Mouse (Mus musculus): ENCODE data around the gene Nemp2.
"Not testable (repeated sequence)": the region's sequence is repeated elsewhere in the genome, so short reads cannot be mapped to it uniquely, and the experiment has no call there.

Nemp2 gene

DNA sequence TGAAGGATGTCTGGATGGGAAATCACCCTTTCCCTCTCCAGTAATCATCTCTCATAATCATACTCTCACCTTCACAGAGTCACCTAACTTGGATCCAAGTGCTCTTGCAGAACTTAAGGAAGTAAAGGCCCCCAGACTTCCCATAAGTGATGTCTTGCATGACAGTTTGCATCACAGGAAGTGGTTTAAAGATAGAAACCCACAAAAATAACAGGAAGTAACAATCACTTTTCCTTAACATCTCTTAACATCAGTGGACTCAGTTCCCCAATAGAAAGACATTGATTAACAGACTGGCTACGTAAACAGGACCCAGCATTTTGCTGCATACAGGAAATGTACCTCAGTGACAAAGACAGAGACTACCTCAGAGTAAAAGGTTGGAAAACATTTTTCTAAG lies 22.9 kb downstream of the Nemp2 start:
- DNase-seq (ENCODE audit: low spot score) = no peak

DNA sequence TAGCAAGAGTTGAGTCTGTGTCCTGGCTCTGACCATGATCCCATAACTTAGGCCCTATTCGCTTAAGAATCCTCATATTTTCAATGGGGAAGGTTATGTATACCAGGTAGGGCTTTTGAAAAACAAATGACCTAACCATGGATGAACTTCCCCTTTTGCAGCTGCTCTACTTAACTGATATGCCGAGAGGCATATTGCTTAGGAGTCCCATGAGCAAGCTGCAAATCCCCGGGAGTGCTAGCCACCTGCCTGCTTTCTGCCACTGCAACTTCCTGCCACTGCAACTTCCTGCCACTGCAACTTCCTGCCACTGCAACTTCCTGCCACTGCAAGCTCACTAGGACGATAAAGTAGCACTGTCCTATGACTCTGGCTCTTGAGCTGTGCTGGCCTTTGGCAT lies 24.6 kb downstream of the Nemp2 start:
- DNase-seq (ENCODE audit: low spot score) = no peak

DNA sequence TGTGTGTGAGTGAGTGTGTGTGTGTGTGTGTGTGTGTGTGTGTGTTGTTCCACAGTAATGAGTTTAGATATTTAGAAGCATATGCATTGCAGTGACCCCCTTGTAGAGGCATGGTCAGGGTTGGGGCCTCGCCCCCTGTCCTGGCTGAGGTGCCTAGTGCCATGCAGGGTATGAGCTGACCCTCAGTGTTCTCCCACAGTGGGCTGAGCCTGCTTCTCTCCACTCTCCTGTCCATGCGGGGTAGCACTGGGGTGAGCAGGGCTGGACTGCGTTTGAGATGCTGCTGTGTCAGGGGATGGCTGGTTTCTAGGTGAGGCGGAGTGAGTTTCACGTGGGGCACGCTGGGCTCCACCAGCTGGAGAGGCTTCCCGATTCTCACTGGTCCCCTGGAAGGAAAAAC lies 27.7 kb downstream of the Nemp2 start:
- DNase-seq (ENCODE audit: low spot score) = no peak

DNA sequence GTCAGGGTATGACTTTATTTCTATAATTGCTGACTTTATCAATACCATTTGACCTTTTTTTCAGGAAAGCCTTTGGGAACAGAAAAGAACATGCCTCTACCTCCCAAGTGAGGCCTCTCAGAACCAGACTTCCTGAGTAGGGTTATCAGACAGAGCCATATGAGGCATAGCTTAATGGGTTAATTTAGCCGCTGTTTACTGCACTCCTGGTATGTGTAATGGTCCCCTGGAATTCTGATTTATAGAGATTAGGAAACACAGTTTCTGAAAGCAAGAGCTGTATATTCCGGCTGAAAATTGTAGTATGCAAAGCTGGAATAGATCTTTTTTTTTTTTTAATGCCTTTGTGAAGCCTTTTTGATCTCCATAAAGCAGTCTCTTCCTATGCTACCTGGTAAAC lies 29.8 kb downstream of the Nemp2 start:
- no peak for DNase-seq (ENCODE audit: low spot score)

DNA sequence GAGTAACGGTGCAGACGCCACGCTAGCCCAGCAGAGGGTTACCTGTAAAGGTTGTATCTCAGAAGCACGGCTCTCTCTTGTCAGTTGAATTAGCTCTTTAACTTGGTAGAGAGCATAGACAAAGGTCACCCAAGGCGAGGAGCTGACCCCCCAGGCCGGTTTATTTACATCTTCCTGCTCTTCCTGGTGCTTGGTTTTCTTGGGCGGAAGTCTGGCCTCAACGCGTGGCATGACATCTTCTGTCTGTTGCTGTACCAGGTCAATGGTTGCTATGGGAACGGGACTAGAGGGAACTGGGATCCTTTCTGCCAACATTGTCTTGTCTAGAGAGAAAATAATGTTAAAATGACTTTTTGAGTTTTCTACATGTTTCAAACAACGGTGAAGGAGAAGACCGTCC lies 30.3 kb downstream of the Nemp2 start:
- DNase-seq (ENCODE audit: low spot score) = no peak

DNA sequence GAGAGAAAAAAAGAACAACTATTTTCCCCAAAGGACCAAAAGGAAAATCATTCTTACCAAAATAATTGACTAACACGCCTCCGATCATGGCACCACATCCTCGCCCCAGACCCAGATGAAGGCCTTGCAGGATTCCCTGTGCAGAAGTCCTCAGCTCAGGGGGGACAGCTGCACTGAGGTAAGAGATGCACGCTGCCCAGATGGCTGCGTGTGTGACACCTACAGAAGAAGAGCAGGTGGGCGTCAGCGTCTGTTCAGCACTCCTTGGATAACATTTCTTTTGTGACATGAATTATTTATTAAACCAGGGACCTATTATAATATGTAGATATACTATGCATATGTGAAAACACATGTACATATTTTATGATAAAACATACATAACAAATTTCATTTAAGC lies 32.7 kb downstream of the Nemp2 start:
- no peak for DNase-seq (ENCODE audit: low spot score)

DNA sequence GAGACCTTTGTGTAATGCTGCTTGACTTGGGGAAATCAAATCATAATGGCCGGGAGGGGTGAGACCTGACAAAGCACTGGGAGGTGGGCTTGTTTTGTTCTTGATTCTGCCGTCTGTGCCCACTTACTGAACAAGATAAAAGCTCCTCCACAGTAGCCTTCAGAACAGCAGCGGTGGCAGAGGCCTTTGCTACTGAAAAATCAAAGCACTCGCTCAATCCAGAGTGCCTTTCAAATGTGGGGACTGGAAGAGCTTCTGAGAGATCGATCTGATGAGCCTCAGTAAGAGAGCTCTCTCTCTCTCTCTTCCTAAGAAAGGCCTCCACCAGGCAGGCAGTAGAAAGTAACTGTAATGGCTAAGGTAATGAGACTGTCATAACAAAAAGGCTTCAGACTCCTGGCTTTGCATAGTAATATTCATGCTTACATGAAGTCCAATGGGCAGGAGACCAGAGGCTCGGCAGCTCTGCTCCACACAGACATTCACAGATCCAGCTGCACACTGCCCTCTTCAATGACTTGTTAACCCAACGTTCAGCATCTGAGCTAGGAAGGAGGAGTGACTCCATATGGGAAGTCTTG lies 38.3 kb downstream of the Nemp2 start:
- no peak for DNase-seq (ENCODE audit: low spot score)

DNA sequence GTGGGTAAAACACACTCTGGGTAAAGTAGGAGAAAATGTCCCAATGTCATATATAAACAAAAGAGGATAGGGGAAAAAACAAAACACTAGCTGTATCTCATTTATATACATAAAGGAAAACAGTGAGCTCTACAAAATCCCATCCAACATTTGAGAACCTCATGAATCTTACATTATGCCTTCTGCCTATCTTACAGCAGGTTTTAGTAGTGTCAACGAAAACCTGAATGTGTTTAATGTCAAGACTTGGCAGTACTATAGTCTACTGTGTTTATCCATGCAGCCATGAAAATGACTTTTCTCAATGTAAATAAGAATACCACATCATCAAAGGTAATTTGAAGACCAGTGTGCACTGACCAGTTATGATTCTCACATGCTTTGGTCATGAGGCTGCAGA lies 39.4 kb downstream of the Nemp2 start:
- no peak for DNase-seq (ENCODE audit: low spot score)

DNA sequence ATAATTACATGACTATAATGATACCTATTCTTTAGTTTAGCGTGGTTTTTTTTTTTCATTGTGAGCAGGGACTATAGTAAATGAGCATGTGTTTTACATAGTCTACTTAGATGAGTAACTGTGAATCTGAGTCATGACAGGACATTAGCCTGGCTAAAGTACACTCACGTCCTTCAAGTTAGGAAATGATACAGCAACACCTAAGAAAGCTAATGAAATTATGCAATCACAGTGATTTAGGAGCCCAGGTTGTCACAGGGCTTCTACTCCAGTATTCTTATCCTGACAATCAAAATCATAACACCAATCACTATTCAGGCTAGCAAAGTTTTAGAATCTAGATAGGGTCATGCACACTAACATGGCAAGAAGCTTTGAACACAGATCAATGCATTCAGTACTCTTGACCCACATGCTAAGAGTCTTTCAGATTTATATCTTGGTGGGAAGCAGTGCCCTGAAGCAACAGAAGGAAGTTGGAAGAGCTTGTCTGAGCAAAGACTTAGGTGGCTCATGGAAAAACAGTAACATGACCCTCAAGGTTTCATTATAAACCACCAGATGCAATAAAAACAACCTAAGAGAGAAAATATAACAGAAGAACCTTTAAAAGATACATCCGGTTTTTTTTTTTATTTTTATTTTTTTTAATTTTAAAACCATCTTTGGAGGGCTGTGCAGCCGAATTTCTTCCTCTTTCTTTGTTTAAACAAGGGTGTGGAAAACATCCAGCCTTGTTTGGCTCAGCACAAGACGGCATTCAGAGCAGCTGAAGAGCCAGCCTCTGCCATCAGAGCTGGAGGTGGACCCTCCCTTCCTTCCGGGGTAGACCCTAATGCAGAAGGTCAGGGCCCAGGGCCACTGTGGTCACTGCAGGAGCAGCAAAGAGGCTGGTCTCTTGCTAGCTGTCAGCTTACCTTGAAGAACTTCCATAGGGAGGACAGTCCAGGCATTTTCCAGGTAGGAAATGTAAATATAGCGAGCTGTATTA lies 45.4 kb downstream of the Nemp2 start:
- no peak for DNase-seq (ENCODE audit: low spot score)

DNA sequence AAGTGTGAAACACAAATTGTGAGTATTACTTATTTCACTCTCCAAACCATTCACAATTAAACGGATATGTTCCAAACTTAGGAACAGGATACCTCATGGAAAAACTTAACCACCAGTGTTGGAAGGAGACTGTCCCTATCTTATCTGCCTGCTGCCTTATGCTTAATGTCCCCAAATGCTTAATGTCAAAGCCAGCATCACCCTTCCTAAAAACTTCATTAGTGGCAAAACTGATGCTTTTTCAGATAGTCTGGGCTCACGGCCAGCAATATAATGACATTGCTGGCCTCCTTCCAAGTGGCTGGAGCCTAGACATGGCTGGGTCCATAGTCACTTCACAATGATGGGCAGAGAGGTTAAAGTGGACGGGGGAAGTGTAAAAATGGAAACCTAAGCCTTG lies 46.1 kb downstream of the Nemp2 start:
- no peak for DNase-seq (ENCODE audit: low spot score)

DNA sequence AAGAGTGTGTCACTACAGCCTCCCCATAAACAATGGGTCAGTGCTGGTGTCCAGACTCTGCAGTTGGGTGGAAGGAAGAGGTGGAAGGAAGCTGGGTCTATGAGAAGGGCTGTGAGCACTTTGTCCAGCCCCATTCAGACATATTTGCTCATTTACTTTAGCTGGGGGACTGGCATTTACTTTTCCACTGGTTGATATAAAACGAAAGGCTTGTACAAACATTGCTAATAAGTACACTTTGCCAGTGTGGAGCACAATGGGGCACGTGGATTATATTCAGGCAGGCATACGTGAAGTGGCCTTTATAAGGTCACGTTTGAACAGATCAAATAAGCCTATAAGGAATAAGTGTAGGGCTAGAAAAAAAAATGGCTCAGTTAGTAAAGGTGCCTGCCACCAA lies 53.0 kb downstream of the Nemp2 start:
- no peak for DNase-seq (ENCODE audit: low spot score)

DNA sequence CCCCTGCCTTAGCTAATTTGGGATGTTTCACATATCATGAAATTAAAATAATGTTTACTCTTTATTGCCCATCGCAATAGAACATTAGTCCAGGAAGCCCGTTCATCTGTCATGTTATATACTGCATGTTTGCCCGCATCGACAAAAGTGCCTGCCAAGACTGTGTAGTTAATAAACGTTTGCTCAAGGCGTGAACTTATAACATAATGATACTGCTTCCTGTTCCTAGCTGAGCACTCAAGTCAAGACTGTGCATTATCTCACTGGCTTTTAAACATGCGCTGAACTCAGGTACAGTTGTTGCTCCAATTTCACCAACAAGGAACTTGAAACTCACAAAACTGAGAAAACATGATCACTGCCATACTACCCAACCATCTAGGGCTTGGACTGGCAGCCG lies 57.1 kb downstream of the Nemp2 start:
- no peak for DNase-seq (ENCODE audit: low spot score)

DNA sequence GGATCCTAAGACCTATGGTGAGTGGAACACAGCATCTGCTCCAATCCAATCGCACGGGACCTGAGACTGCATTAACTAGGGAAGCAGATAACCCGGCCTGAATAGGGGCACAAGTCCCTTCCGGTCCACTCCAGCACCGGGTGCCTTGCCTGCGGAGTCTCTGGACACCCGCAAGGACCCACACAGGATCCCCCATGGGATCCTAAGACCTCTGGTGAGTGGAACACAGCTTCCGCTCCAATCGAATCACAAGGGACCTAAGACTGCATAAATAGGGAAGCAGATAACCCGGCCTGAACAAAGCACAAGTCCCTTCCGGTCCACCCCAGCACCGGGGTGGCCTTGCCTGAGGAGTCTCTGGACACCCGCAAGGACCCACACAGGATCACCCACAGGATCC lies 64.0 kb downstream of the Nemp2 start:
- not testable (repeated sequence) for DNase-seq (ENCODE audit: low spot score)

Data from embryo, embryonic 10 days (tissue).